Mouse (Mus musculus): Measurements from ENCODE around the gene Cbln4.

Gene Cbln4

DNA sequence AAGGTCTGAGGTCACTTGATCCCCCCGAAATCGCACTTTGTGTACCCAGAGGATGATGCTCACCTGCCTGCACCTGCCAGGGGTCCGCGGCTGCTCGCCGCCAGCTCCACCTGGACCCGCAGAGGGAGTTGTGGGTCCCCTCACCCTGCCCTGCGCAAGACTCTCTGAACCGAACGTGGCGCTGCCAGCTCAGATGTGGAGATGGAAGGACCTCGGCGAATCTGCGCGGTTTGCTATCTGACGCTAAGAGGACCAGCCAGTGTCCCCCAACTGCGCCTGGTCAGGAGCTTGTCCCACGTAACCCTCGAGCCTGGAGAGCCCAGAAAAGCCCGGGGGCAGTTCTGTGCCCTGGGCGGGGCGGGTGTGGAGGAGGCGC lies at the start of gene Cbln4:
Gene Cbln4 (minus strand): TSS at position 232 of the 376 bp plus-strand sequence.
- DNase-seq (ENCODE audit: inconsistent ontology term) = no peak

DNA sequence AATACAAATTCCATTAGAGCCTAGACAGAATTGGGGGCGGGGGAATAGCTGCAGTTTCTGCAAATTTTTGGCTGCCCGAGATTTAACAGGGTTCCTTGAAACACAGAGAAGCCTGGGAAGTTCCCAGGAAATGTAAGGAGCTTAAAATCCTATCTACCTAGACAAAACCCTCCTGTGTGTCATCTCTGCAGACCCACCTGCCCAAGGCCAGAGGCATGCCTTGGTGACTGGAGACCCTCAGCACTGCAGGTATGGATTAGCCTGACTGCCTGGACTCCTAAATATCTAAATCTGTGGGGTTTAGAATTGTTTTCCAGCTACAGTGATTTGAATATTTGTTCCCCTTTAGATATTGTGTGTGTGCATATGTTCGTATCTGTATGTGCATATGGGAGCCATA lies 35.3 kb upstream of the Cbln4 start:
- no peak for DNase-seq (ENCODE audit: inconsistent ontology term)

DNA sequence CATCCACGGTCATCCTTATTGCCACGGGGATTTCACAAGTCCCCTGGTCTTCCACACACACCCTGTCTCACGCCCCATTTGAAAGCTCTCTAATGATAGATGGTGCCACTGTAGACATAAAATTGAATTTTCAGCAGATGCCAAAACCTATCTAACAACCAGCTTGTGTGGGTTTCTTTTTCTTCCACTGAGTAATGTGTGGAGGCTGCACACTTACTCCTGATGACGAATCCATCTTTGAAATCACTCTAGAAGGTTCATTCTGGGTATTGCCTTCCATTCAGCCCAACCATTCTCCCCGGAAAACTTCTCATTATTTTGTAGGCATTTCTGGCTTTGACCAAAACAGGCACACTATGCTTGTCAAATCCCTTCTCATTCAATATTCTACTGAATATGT lies 33.0 kb upstream of the Cbln4 start:
- DNase-seq (ENCODE audit: inconsistent ontology term) = no peak

DNA sequence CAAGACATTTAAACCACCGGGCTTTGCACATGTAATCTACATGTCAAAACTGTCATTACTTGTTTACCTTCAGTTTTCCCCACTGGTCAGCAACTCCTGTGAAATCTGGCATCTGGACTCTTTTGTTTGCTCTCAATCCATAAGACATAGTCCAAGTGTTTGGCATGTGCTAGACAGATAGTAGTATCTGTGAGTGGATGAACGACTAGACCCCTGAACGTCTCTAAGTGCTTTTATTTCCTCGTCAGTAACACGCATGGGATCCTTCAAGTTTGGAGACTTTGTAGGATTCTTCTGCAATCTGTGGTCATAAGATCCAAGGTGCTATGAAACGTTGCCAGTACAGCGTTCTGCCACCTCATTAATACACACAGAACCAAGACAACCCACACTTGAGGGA lies 19.6 kb upstream of the Cbln4 start:
- DNase-seq (ENCODE audit: inconsistent ontology term) = no peak

DNA sequence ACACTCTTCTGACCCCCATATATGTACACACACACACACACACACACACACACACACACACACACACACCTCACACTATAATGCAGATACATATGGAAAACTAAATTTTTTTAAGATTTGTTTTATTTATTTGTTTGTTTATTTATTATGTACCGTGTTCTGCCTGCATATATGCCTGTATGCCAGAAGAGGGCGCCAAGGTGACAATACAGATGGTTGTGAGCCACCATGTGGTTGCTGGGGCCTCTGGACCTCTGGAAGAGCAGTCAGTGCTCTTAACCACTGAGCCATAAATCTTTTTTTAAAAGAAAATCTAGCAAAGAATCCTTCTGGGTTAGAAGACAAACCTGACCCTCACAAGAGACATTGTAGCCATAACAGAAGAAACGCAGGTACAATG lies 16.5 kb upstream of the Cbln4 start:
- DNase-seq (ENCODE audit: inconsistent ontology term) = no peak

DNA sequence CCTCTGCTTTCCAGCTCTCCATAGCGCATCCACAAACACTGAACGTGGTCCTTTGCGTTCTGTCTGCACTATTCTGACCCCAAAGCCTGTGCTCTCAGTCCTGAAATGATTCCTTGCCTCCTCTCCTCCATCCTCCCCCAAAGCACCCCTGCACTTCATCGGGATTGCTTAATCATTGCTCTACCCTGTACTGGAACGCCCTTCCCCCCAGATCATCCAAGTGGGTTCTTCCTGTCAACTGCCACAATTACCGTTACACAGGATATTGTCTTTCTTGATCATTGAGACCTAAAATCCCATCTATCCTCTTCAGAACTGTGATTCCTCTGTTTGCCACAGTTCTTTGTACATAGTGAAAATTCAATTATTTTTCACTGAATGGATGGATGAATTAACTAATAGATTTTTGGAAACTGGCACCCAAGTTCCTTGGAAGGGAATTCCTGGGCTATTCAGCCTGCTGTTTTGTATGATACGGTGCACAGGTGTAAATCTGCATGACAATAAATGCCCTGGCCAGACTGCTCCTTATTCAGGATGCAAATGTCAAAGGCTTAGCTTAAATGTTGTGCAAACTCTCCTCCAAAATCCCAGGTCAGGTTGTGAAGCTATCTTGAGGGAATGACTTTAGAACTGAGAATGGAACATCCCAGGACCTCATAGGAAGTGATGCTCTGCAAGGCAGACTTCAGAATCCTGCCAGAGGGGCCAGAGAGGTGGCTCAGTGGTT lies 15.8 kb upstream of the Cbln4 start:
- DNase-seq (ENCODE audit: inconsistent ontology term) = no peak

DNA sequence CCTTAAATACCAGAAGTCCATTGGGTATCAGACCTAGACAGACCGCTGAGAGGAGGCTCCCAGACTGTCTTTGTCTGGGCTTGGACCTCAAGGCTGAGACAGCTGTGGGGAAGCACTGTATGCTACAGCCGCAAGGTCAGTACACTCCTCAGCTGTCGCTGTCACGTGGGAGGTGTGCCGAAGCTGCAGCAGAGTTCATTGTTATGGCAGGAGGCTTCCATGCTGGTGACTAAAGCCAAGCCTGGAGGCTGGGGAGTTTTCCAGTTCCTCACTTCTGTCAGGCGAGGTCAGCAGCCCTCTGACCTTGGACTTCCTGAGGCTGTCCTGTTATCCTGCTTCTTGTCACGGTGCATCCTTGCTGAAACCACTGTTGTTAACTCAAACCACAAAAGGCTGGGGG lies 2.7 kb upstream of the Cbln4 start:
- DNase-seq (ENCODE audit: inconsistent ontology term) = no peak

DNA sequence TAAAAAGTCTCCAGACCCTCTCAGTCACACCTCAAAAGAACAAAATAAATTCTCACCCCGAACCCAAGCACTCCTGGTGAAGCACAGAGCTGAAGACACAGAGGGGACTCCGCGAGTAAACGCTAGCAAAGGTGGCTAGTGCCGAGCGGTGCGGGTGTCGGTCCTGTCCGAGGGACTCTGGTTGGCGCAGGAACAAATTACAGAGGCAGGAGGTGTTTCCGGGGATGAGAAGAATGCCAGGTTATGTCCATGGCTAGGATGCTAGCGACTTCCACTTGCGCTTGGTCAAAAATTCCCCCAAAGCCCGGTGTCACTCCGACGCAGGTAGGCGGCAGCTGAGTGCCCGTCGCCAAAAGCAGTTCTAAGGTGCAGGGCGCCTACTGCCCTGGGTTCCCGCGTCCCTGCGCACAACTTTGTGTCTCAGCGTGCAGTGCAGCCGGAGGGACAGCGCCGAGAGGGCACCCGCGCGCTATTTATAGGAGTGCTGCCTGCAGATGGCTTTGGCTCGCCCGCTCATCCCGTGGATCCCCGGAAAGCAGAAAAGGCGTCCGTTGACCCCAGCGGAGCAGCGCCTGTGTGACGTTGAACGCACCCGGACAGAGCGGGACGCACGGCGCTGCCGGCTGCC lies 545 bp downstream of the Cbln4 start:
- DNase-seq (ENCODE audit: inconsistent ontology term) = no peak

DNA sequence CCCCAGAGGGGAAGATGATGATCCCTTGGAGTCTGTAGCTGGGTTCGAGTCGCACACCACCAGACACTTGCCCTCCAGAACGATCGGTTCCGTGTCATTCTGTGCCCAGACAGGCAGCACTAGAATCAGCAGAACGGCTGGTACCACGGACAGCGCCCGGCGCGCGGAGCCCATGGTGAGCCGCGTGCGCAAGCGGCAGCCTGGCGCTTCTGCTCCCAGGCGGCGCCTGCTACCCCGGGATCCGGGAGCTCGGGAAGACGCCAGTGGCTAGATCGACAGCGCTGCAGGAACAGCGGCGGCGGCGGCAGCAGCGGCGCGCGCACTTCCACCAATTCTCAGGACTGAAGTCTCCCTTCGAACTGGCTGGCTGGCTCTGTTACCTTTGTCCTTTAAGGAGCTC lies 1.1 kb downstream of the Cbln4 start:
- DNase-seq (ENCODE audit: inconsistent ontology term) = peak; percentile 86

DNA sequence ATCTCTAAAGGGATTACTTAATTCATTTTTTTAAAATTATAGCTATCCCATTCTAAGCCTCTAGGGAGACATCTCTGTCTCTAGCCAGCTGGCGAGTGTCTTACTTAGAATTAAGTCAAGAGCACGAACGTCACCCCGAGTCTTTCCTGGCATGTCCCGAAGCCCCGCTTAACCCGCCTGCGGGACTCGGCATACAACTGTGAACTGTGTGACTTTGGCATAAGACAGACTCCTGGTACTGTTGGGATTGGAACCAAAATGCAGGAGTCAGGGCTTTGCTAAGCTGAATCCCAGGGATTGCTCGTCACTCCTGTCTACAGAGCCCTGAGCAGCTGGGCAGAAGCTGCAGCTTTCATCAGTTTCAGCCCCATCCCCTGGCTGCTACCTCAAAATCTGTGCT lies 2.4 kb downstream of the Cbln4 start:
- no peak for DNase-seq (ENCODE audit: inconsistent ontology term)

DNA sequence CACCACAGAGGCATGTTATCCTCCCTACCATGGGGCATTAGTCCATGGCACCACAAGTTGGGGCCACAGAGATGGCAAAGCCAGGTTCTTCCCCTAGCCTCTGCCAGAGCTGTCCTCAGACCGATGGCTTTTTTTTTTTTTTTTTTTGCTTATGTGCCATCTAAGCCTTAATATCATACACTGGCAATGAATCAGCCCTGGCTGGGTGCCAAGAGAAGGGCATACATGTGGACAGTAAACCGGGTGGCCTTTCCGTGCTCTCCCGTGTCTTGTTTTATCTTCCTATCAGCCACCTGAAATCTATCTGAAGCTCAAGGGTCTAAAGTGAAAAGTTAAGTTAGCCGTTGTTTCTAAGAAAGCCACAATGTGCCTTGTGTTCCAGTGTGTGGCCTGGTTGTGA lies 3.7 kb downstream of the Cbln4 start:
- DNase-seq (ENCODE audit: inconsistent ontology term) = no peak

DNA sequence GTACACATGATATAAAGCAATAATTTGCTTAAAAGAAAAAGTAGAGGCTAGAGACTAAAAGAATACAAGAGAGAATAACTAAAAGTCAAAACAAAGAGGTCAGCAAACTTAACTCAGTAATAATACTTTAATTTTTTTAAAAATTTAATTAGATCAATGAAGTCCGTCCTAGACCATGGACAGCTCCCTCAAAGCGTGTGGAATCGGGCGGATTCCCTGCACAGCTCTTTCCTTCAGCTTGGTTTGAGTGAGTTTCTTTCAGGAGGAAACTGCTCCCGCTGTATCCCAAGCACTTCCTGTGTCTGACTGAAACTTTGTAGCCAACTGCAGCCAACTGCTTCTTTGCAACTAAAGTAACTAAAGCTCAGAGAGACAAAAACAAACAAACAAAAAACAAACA lies 9.0 kb downstream of the Cbln4 start:
- DNase-seq (ENCODE audit: inconsistent ontology term) = no peak

DNA sequence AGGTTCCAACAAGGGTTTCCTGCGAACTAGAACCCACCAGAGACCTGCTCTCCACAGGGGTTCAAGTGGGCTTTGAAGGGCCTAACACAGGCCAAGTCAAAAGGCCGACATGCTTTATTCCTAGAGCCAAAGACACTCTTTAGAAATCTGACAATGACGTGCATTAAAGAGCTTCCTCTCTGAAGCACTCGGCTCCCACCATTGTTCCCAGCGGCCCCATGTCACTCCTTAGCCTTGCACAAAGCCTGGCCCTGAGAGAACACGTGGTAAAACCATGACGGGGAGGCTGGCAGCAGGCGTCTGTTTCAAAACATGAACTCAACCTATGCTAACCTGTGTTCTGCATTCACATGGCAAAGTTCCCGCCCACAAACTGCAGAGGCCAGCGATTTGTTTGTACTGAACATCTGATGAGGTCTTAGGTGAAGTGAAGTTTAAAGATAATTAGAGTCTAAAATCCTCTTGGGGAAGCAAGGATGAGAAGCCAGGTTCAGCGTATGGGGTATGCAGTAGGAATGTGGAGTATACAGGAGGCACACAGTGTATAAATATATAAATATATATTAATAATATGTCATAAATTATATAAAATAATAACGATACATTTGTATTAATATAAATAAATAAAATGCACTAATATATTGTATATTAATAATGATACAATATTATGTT lies 17.7 kb downstream of the Cbln4 start:
- no peak for DNase-seq (ENCODE audit: inconsistent ontology term)

DNA sequence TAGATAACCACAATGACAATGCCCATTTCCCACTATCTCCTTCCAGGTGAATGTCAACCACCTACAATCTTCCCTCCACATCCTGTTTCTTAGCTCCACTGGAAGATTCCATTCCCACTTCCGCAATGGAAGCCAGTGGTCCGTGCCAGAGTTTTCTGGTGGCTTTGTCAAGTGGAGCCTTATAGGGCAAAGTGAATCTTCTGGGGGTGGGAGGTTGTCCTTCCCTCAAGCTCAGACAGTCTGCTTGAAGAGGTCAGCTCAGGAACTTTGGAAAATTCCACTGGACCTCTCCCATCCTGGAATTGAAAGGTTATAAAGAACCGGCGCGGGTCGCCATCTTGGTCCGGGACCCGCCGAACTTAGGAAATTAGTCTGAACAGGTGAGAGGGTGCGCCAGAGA lies 36.5 kb downstream of the Cbln4 start:
- no peak for DNase-seq (ENCODE audit: inconsistent ontology term)

DNA sequence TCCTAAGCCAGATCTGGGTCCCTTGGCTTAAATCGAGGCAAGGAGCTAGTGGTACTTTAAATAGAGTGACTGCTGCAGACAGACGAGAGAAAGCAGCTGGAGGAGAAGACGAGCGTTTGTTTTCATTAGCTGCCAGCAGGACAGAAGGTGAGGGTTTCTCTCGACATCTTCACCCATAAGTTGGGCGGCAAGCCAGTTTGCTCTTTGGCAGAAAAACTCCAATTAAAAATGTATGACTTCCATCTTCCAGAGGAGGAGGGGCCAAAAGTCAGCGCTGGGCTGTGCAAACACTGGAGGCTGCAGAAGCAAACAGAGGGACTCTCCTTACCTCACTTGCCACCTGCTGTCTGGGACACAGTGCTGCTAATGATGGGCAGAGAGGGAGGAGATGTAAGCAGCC lies 37.3 kb downstream of the Cbln4 start:
- no peak for DNase-seq (ENCODE audit: inconsistent ontology term)

DNA sequence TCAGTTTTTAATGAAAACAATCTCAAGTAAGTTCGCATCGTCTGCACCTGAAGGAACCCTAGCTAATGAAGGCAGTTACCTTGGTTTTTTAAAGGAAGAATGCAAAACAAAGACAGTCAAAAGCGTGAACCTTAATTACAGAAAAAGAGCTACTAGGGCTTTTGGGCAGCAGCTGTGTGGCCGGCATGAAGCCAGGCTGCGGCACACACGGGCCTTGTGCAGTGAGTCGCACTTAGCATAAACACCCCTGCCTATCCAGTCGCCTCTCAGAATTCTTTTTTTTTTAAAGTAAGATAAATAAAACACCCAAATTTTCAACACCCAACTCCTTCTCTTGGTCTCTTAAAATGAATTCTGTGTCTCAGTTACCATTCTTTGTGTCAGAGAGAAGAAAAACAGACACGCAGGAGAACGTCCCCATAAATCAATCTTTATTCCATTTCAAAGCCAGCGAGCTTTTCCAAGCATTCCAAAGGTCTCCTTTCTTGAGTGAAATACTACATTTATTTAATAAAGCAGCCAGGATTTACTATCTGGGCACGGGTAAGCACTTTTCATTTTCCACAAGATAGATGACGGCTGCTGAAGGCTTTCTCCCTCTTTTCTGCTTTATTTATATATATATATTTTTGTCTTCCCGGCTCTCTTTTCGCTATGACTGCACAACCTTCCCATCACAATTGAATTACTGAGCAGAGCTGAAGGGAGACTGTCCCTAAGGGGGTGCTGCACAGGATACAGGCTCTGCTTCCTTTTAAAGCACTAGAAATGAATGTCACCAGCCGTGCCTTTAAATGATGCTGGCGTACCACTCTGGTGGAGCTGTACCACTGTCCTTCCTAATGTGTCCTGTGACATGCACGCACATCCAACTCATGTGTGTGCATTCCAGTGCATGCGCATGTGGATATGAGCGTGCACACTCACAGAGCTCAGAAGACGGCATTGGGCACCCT lies 39.0 kb downstream of the Cbln4 start:
- no peak for DNase-seq (ENCODE audit: inconsistent ontology term)

DNA sequence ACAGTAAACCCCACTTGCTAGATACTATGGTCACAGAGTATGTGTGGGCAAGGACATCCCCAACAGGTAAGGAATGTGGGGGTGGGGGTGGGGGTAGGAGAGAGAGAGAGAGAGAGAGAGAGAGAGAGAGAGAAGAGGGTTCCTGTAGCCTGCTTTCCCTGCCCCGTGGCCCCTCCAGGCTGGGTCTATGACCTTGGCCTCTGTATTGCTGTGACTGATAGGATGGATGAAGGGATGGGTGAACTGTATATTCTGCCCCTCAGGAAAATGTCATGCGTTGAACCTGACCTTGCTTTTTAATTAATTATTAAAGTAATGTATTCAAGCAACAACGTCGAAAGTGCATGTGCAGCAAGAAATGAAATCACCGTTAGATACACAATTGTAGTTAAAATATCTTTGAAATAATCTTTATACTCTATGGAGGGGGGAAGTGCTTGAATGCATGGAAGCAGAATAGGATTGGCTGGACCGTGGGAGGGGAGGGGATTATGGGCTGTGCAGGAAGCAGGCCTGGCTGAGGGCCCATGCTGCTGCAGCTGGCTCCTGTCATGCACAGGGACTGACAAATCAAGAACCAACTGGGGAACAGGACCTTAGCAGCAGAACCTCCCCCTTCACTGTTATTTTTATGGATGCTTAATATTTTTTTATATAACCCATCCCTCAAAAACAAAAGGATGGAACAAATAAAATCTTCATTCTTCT lies 46.1 kb downstream of the Cbln4 start:
- no peak for DNase-seq (ENCODE audit: inconsistent ontology term)

DNA sequence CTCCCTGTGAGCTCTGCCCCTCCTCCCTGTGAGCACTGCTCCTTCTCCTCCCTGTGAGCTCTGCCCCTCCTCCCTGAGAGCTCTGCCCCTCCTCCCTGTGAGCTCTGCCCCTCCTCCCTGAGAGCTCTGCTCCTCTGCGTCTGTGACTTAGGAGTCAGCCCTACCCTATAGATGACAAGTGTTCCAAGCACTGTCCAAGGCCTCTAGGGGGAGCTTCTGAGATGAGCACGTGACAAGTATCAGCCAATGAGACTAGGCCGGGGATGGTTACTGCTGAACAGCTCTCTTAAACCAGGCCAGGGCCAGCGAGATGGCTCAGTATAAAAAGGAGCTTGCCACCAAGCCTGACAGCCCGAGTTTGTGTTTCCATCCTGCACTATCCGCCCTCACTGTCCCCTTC lies 48.4 kb downstream of the Cbln4 start:
- no peak for DNase-seq (ENCODE audit: inconsistent ontology term)

DNA sequence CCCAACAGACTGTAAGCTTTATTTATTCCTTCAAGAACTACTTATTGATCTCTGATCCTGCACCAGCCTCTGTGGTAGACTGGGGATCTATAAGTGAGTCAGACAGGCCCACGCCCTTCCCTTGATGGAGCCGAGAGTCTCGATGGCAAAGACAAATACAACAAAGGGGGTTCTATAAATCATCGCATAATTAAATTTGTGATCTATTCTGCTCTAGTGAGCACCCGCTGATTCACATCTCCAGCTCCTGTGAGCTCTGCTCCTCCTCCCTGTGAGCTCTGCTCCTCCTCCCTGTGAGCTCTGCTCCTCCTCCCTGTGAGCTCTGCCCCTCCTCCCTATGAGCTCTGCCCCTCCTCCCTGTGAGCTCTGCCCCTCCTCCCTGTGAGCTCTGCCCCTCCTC lies 49.0 kb downstream of the Cbln4 start:
- no peak for DNase-seq (ENCODE audit: inconsistent ontology term)

DNA sequence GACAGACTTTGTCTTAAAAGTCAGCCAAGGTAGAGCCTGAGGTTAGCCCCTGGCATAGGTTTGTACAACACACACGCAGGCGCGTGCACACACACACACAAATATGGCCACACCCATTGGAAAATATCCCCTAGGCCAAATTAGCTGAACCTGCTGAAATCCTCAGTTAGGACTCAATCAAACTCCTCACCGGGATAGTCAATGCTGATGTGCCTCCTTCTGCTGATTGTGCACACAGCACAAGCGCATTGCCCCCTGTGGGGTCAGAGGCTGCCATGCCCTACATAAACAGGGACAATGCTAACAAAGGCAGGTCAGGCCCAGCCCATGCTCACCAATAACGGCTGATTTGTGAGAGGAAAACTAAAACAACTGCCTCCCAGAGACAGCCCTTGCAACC lies 56.6 kb downstream of the Cbln4 start:
- no peak for DNase-seq (ENCODE audit: inconsistent ontology term)
